Mouse (Mus musculus): Measurements from ENCODE around the gene Cd274.
A peak's percentile ranks its signal among the peaks of the same experiment; 100 is the strongest.

- TF ChIP-seq POLR2A (IDR thresholded peaks at IDR 0.05; ENCODE audit: low read depth, low read length) (peak; percentile 95), CTCF (conservative IDR thresholded peaks at IDR 0.05 in 1 of 2, IDR thresholded peaks at IDR 0.05 in 1 of 2; ENCODE audit: low read depth in 2 of 2, low read length in 2 of 2) (no peak), ELF1 (IDR thresholded peaks at IDR 0.05; ENCODE audit: low read depth, low read length) (peak; percentile 83), EP300 (IDR thresholded peaks at IDR 0.05; ENCODE audit: low read length) (peak; percentile 47; the same call in 1 of the 2 replicates), ZC3H11A (IDR thresholded peaks at IDR 0.05; ENCODE audit: low read depth, low read length) (no peak), ZMIZ1 (IDR thresholded peaks at IDR 0.05; ENCODE audit: low read depth, low read length) (peak; percentile 95), RCOR1 (conservative IDR thresholded peaks at IDR 0.05; ENCODE audit: low read depth, low read length) (no peak), SIN3A (IDR thresholded peaks at IDR 0.05; ENCODE audit: low read length) (peak; percentile 90), USF1 (IDR thresholded peaks at IDR 0.05; ENCODE audit: low read depth, low read length) (no peak)
These were observed at the start of gene Cd274, which contains the start of gene Plgrkt for GRCm38 (mm10) chr19:29366969-29367622.
